Comparison of ENCODE assay signal across 22 mouse cellular contexts in the genomic region with DNA sequence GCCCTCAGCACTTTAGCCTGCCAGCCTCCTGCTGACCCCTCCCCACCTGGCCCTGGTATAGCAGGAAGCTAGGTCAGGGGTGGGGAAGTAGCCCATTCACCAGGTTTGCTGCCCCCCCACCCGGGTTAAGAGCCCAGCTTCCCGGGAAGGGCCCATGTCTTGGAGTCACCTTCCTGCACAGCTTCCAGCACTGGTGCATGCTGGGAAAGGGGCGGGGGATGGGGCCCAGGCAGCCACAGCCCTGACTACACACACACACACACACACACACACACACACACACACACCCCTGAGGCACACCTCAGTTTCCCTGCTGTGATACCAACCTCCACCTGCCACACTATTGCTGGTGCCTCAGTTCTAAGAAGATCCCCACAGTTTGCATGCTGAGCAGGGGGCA. TPM values are rescaled to one million over a fixed set of nuclear protein-coding genes. Genes with fewer than 3 reads are reported as not detected.
DNase-seq lines count a peak whose midpoint lies in the region; ATAC-seq lines count a peak whose summit lies in the region.
"Had no signal": no experiment of that assay in that cellular context is flagged by ENCODE, and none has a peak within 500 bp of the region (broad histone marks: within the 10 kb centered on the region; RNA-seq: fewer than 3 reads in every experiment).

No protein-coding gene starts in this region.

- WGBS in heart, embryonic 10.5 days = 37% methylated on average over 3 of the region's 3 CpGs
- 47% methylated on average over 3 of the region's 3 CpGs for WGBS in neural tube, embryonic 13.5 days
- 50% methylated on average over 3 of the region's 3 CpGs for WGBS in neural tube, embryonic 15.5 days

- peaks cover 15% of the 10 kb centered on the region for H3K4me1 ChIP-seq in heart, embryonic 10.5 days
- H3K4me1 ChIP-seq in neural tube, embryonic 13.5 days (replicated peaks) = 0 out of 2 replicates have a peak, but pooled peaks cover 4% of the 10 kb centered on the region
- peaks cover 7% of the 10 kb centered on the region for H3K4me1 ChIP-seq in neural tube, embryonic 15.5 days
- H3K4me1 ChIP-seq: heart, embryonic 13.5 days had no signal

- H3K9ac ChIP-seq in neural tube, embryonic 13.5 days = 0 out of 2 replicates have a peak overlapping the region, but pooled peaks have one; percentile 8
- H3K9ac ChIP-seq in neural tube, embryonic 15.5 days (replicated peaks) = no peak overlapping the region
- H3K9ac ChIP-seq: heart, embryonic 13.5 days; limb, embryonic 12.5 days; liver, embryonic 12.5 days; stomach, embryonic 15.5 days had no signal

- no peaks in the 10 kb centered on the region for H3K36me3 ChIP-seq in heart, embryonic 10.5 days
- H3K36me3 ChIP-seq in neural tube, embryonic 13.5 days = no peaks in the 10 kb centered on the region
- H3K36me3 ChIP-seq in neural tube, embryonic 15.5 days = no peaks in the 10 kb centered on the region
- H3K36me3 ChIP-seq: heart, embryonic 13.5 days; limb, embryonic 12.5 days; liver, embryonic 12.5 days; stomach, embryonic 15.5 days had no signal

- H3K27me3 ChIP-seq in heart, embryonic 10.5 days (ENCODE audit: insufficient read depth, poor library complexity, severe bottlenecking) = peaks cover 16% of the 10 kb centered on the region
- no peaks in the 10 kb centered on the region for H3K27me3 ChIP-seq in neural tube, embryonic 13.5 days
- H3K27me3 ChIP-seq in neural tube, embryonic 15.5 days (replicated peaks) = no peaks in the 10 kb centered on the region
- H3K27me3 ChIP-seq: limb, embryonic 12.5 days; stomach, embryonic 15.5 days had no signal

- no peak overlapping the region for H3K4me2 ChIP-seq in neural tube, embryonic 13.5 days
- no peak overlapping the region for H3K4me2 ChIP-seq in neural tube, embryonic 15.5 days
- H3K4me2 ChIP-seq: heart, embryonic 13.5 days; limb, embryonic 12.5 days; liver, embryonic 12.5 days; midbrain, embryonic 11.5 days; stomach, embryonic 15.5 days had no signal

- H3K4me3 ChIP-seq in heart, embryonic 10.5 days = no peak overlapping the region
- no peak overlapping the region for H3K4me3 ChIP-seq in neural tube, embryonic 13.5 days
- H3K4me3 ChIP-seq in neural tube, embryonic 15.5 days (replicated peaks) = no peak overlapping the region
- H3K4me3 ChIP-seq: gastrocnemius, adult 2 months; heart, embryonic 13.5 days; limb, embryonic 12.5 days; liver, embryonic 12.5 days; stomach, embryonic 15.5 days had no signal

- DNase-seq in heart, embryonic 10.5 days (ENCODE audit: low spot score) = no peak
- no peak for DNase-seq in heart, postnatal 36 days
- peak; percentile 75 for DNase-seq in ZHBTc4 (ENCODE audit: low read depth, low spot score)
- no peak for DNase-seq in ovary, postnatal 36 days (ENCODE audit: low spot score)
- DNase-seq in testis, postnatal 10 days (ENCODE audit: low spot score) = no peak
- DNase-seq: adrenal gland, postnatal 25 days; cerebellum, adult 11 months; gastrocnemius, adult 2 months; kidney, adult 9 months; lung, adult 2 months had no signal

- no peak for ATAC-seq in neural tube, embryonic 13.5 days (ENCODE audit: low read depth)
- no peak for ATAC-seq in neural tube, embryonic 15.5 days (ENCODE audit: low FRiP score)
- ATAC-seq: liver, embryonic 12.5 days had no signal

- no peaks in the 10 kb centered on the region for H3K9me3 ChIP-seq in heart, embryonic 10.5 days
- no peaks in the 10 kb centered on the region for H3K9me3 ChIP-seq in neural tube, embryonic 13.5 days
- no peaks in the 10 kb centered on the region for H3K9me3 ChIP-seq in neural tube, embryonic 15.5 days (replicated peaks)
- H3K9me3 ChIP-seq: heart, embryonic 13.5 days; limb, embryonic 12.5 days; liver, embryonic 12.5 days; stomach, embryonic 15.5 days had no signal

- H3K27ac ChIP-seq in heart, embryonic 10.5 days = peak overlapping the region; percentile 24; the same call in 1 of the 2 replicates
- no peak overlapping the region for H3K27ac ChIP-seq in neural tube, embryonic 13.5 days (replicated peaks)
- no peak overlapping the region for H3K27ac ChIP-seq in neural tube, embryonic 15.5 days (replicated peaks)
- H3K27ac ChIP-seq: gastrocnemius, adult 2 months; heart, embryonic 13.5 days; liver, embryonic 12.5 days; macrophage; stomach, embryonic 15.5 days had no signal

- intact Hi-C loops in heart, postnatal 36 days (cut with DNase I) = no loop called here

RNA-seq across cellular contexts. Expression of gene Madcam1, which starts 2.5 kb away (rescaled TPM):
- polyA plus RNA-seq in heart, embryonic 10.5 days (2016; fragmentation: Nextera tagmentation; extraction: Ambion mirVana) = 0.38 and 1.3 TPM in 2 replicates
- total RNA-seq in heart, postnatal 36 days (2021) = not detected
- polyA plus RNA-seq in neural tube, embryonic 13.5 days (2015; fragmentation: Nextera tagmentation; extraction: Ambion mirVana) = 0.62 and 1.1 TPM in 2 replicates
- 1.0 and 4.1 TPM in 2 replicates for polyA plus RNA-seq in neural tube, embryonic 15.5 days (2015; fragmentation: Nextera tagmentation; extraction: Ambion mirVana)
- total RNA-seq: adrenal gland, postnatal 25 days; gastrocnemius, adult 2 months had no signal
- polyA plus RNA-seq: macrophage had no signal

RNA-seq across cellular contexts. Expression of gene Tpgs1, which starts 7.3 kb away (rescaled TPM):
- polyA plus RNA-seq in heart, embryonic 10.5 days (2016; fragmentation: Nextera tagmentation; extraction: Ambion mirVana) = 52.3 and 59.4 TPM in 2 replicates
- total RNA-seq in heart, postnatal 36 days (2021) = 10 to 100 TPM; 18.1 to 19.9 TPM
- polyA plus RNA-seq in neural tube, embryonic 13.5 days (2015; fragmentation: Nextera tagmentation; extraction: Ambion mirVana) = 82.3 and 90.2 TPM in 2 replicates
- 109 and 115 TPM in 2 replicates for polyA plus RNA-seq in neural tube, embryonic 15.5 days (2015; fragmentation: Nextera tagmentation; extraction: Ambion mirVana)

RNA-seq across cellular contexts. Expression of gene Odf3l2, which starts 16.3 kb away (rescaled TPM):
- not detected in 2 replicates for polyA plus RNA-seq in heart, embryonic 10.5 days (2016; fragmentation: Nextera tagmentation; extraction: Ambion mirVana)
- total RNA-seq in heart, postnatal 36 days (2021) = not detected
- polyA plus RNA-seq in neural tube, embryonic 13.5 days (2015; fragmentation: Nextera tagmentation; extraction: Ambion mirVana) = not detected in 2 replicates
- 0.14 and 0.17 TPM in 2 replicates for polyA plus RNA-seq in neural tube, embryonic 15.5 days (2015; fragmentation: Nextera tagmentation; extraction: Ambion mirVana)
- total RNA-seq: adrenal gland, postnatal 25 days had no signal
- polyA plus RNA-seq: embryonic facial prominence, embryonic 14.5 days; gonadal fat pad, adult 2 months; heart, embryonic 13.5 days; hindbrain, embryonic 11.5 days; limb, embryonic 12.5 days; liver, embryonic 12.5 days; lung, adult 2 months; macrophage; midbrain, embryonic 11.5 days; neural tube, embryonic 14.5 days; stomach, embryonic 15.5 days had no signal

RNA-seq across cellular contexts. Expression of gene Cdc34, which starts 20.1 kb away (rescaled TPM):
- 188 and 215 TPM in 2 replicates for polyA plus RNA-seq in heart, embryonic 10.5 days (2016; fragmentation: Nextera tagmentation; extraction: Ambion mirVana)
- total RNA-seq in heart, postnatal 36 days (2021) = 100 to 1,000 TPM; 178 to 198 TPM
- polyA plus RNA-seq in neural tube, embryonic 13.5 days (2015; fragmentation: Nextera tagmentation; extraction: Ambion mirVana) = 98.3 and 98.7 TPM in 2 replicates
- 83.0 and 83.4 TPM in 2 replicates for polyA plus RNA-seq in neural tube, embryonic 15.5 days (2015; fragmentation: Nextera tagmentation; extraction: Ambion mirVana)

RNA-seq across cellular contexts. Expression of gene Shc2, which starts 24.1 kb away (rescaled TPM):
- 2.7 and 6.3 TPM in 2 replicates for polyA plus RNA-seq in heart, embryonic 10.5 days (2016; fragmentation: Nextera tagmentation; extraction: Ambion mirVana)
- 1 to 10 TPM; 1.9 to 2.5 TPM for total RNA-seq in heart, postnatal 36 days (2021)
- 34.5 and 39.0 TPM in 2 replicates for polyA plus RNA-seq in neural tube, embryonic 13.5 days (2015; fragmentation: Nextera tagmentation; extraction: Ambion mirVana)
- polyA plus RNA-seq in neural tube, embryonic 15.5 days (2015; fragmentation: Nextera tagmentation; extraction: Ambion mirVana) = 24.7 and 28.9 TPM in 2 replicates
